Mouse (Mus musculus) spleen, adult 2 months (tissue): ENCODE measurements around the gene Caskin2. TPM values are rescaled to one million over a fixed set of nuclear protein-coding genes. Genes with fewer than 3 reads are reported as not detected.
A peak's percentile ranks its signal among the peaks of the same experiment; 100 is the strongest.

ENCODE experiments used
- DNase-seq, 2 experiments: peaks; one replicate each; pipeline versions ENCODE4 v3.0.0 to v3.0.0-alpha.2; 2012 to 2021; ENCODE audit warnings: low spot score in 2 of 2, low read depth in 1 of 2
- H3K27ac ChIP-seq: fragments of 200-500 bp; 2 replicates; pipeline ENCODE4 v1.5.1; 2012; ENCODE audit warnings: low read length, inconsistent platforms; ENCODE audit not compliant: insufficient read depth
- H3K27me3 ChIP-seq: fragments of 200-500 bp; 2 replicates; pipeline ENCODE4 v1.6.1; 2012; ENCODE audit warnings: mild to moderate bottlenecking, moderate library complexity, low read length, inconsistent platforms; ENCODE audit not compliant: control insufficient read depth, insufficient read depth
- H3K36me3 ChIP-seq: fragments of 200-500 bp; 2 replicates; pipeline ENCODE4 v1.6.1; 2012; ENCODE audit warnings: mild to moderate bottlenecking, low read length, inconsistent platforms; ENCODE audit not compliant: control insufficient read depth, insufficient read depth
- H3K4me1 ChIP-seq: fragments of 200-500 bp; 2 replicates; pipeline ENCODE4 v1.6.1; 2011; ENCODE audit warnings: inconsistent platforms; ENCODE audit not compliant: control insufficient read depth, insufficient read depth, insufficient read length
- H3K4me3 ChIP-seq: fragments of 200-500 bp; 2 replicates; pipeline ENCODE4 v1.5.1; 2011; ENCODE audit warnings: mild to moderate bottlenecking, inconsistent platforms; ENCODE audit not compliant: insufficient read depth, insufficient read length; ENCODE audit errors: extremely low read depth
- CTCF ChIP-seq: fragments of 200-500 bp; IDR thresholded peaks from 2 replicates; pipeline ENCODE4 v1.5.1; 2011; ENCODE audit warnings: mild to moderate bottlenecking, inconsistent platforms; ENCODE audit not compliant: insufficient read depth, insufficient read length, insufficient replicate concordance; ENCODE audit errors: extremely low read depth
- POLR2A ChIP-seq: fragments of 200-500 bp; IDR thresholded peaks from 2 replicates; pipeline ENCODE4 v1.6.1; 2011; ENCODE audit warnings: low read depth, low read length, inconsistent platforms
- WGBS: fragments of 180-500 bp; shearing (Covaris S2); methylation state at CpG from one replicate; pipeline ENCODE4 v1.1.7; 2018; 5-methylcytosine and 5-hydroxymethylcytosine counted together
- polyA plus RNA-seq: library from polyadenylated mRNA; depleted of rRNA; stranded (reverse); fragments of >200 nt; gene quantifications from 2 replicates; pipeline ENCODE4 v1.2.3, GENCODE M21; 2012

The Caskin2 gene
- polyA plus RNA-seq, 1 experiment = 13.2 TPM

DNA sequence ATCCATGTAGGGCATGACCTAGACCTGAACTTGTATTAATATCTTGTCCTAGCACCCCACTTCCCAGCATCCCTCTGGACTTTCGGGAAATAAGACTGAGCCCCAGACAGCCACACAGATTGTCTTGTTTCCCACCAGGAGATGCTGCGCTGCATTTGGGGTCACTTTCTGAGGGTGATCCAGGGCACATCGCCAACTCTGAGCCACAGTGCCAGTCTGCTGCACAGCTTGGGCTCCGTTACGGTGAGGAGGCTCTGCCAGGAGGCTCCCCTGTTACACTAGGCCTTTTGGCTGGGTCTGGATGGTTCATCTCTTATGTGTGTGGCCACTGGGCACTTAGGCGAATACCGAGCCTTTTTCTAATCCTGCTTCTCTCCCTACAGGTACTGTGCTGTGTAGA lies 23.7 kb downstream of the Caskin2 start:
- TF ChIP-seq CTCF (no peak), POLR2A (no peak)
- no peak for DNase-seq
- 96% methylated on average over 7 of the region's 7 CpGs for WGBS
- Histone ChIP-seq H3K4me1 (no peaks in the 10 kb centered on the region), H3K27me3 (no peaks in the 10 kb centered on the region), H3K36me3 (peaks cover 42% of the 10 kb centered on the region), H3K27ac (no peak overlapping the region), H3K4me3 (no peak overlapping the region)

DNA sequence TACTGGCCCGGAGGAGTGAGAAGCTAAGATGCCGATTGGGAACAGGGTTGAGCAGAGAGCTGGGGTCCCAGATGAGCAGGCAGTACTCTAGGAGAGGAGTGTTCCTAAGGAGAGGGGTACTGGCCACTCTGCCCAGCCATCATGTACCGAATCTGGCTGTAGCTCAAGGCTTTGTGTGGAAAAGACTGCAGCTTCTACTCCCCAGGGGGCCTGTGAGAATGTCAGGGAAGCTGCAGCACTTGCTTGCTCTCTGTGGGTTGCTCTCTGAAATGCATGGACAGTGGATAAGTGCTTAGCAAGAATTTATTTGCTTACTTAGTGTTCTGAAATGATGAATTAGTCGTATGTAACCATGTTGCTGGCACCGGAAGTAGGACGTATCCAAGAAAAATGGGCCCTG lies 27.0 kb downstream of the Caskin2 start:
- Histone ChIP-seq H3K27ac (no peak overlapping the region), H3K36me3 (peaks cover 14% of the 10 kb centered on the region), H3K4me1 (no peaks in the 10 kb centered on the region), H3K4me3 (no peak overlapping the region), H3K27me3 (no peaks in the 10 kb centered on the region)
- WGBS = 93% methylated on average over 6 of the region's 6 CpGs
- TF ChIP-seq POLR2A = no peak
- TF ChIP-seq CTCF = no peak
- DNase-seq = no peak

- no peaks in the 10 kb centered on the region for H3K27me3 ChIP-seq
- no peak for DNase-seq
- whole genome bisulfite sequencing = 63% methylated on average over 20 of the region's 20 CpGs
- no peak overlapping the region for H3K27ac ChIP-seq
- no peak overlapping the region for H3K4me3 ChIP-seq
- peaks cover 4% of the 10 kb centered on the region; the same call in 1 of the 2 replicates for H3K36me3 ChIP-seq
- TF ChIP-seq CTCF (no peak), POLR2A (no peak)
- no peaks in the 10 kb centered on the region for H3K4me1 ChIP-seq
These were observed 33.0 kb downstream of the Caskin2 start for GRCm38 (mm10) chr11:115780141-115781070.

DNA sequence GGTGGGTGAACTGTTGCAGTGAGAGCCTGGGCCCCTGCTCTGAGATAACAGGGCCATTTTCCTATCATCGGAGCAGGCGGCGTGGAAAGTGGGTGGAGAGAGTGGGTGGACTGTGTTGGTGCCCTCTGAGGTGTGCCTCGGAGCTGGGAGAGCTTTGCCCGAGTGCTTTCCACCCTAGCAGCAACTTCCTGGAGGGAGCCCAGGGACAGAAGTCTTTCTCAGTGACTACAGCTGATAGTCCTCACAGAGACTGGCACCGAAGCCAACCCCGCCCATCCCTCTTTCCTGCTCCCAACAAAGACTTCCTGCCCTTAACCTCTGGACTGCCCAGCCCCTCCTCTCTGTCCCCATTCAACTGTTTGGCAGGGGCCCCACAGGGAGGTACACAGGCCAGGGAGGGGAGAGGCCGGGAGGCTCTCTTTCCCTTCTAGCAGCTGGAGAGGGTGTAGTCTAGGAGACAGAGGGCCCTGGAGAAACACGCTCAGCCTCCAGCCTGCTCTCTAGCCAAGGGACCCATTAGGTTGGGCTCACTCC lies 34.3 kb downstream of the Caskin2 start:
- Histone ChIP-seq H3K27me3 (no peaks in the 10 kb centered on the region), H3K27ac (peak overlapping the region; percentile 12; the same call in 1 of the 2 replicates), H3K36me3 (peaks cover 4% of the 10 kb centered on the region; the same call in 1 of the 2 replicates), H3K4me3 (no peak overlapping the region), H3K4me1 (no peaks in the 10 kb centered on the region)
- no peak for DNase-seq
- TF ChIP-seq POLR2A (no peak), CTCF (no peak)
- WGBS = 29% methylated on average over 9 of the region's 9 CpGs

DNA sequence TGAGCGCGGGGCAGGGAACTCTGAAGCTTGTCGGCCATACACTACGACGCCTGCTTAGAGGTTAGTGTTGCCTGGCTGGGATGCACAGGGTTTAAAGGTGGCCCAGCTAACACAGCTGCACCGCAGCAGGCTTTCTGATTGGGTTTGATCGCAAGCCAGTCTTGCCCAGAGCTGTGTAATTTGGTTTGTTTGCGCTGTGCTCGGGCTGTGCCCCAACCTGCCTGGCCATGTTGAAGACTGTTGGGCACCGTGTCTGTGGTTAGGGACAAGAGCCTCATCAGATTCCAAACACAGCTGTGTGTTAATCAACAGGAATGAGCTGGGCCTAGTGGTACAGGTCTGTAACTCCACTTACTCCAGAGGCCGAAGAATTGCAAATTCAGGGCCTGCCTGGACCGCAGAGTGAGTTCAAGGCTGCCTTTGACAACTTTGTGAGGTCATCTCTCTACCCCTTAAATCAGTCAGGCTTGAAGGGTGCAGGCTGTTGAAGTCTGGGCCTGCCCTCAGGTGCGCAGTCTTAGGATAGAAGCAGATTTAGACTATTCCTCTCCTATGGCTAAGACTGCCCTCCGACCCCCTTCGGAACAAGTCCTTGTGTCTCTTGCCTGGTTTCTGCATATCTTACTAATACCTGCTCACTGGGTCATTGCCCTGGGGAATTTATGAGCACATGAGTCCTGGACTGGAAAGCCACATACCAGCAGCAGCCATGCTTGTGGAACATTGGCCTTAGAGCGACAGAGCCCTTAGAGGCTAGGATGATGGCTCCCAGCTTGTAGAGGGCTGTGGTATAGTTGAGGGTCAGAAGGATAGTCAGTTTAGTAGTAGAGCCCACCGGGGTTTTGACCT lies 35.7 kb downstream of the Caskin2 start:
- 94% methylated on average over 17 of the region's 17 CpGs for WGBS
- H3K36me3 ChIP-seq = peaks cover 4% of the 10 kb centered on the region; the same call in 1 of the 2 replicates
- no peak overlapping the region for H3K4me3 ChIP-seq
- no peak overlapping the region for H3K27ac ChIP-seq
- H3K27me3 ChIP-seq = no peaks in the 10 kb centered on the region
- H3K4me1 ChIP-seq = no peaks in the 10 kb centered on the region
- TF ChIP-seq CTCF (no peak), POLR2A (no peak)
- DNase-seq = no peak

DNA sequence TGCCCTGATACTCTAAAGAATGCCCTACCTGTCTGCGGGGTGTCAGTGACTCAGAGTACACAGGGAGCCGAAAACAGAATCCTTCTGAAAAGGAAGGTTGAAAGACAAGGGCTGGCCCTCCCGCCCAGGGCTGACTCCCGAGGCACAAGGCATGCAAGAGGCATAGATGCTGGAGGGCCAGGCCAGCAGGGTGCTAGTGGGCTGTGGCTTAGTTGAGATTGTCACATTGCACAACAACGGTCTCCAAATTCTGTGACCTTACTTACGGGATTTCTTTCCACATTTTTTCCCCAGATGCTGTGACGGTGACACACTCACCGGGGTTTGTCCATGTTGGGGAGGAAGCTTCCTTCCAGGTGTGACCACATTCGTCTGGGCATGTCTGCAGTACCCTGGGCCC lies 36.5 kb downstream of the Caskin2 start:
- WGBS = 84% methylated on average over 9 of the region's 9 CpGs
- TF ChIP-seq POLR2A (no peak), CTCF (no peak)
- H3K4me1 ChIP-seq = no peaks in the 10 kb centered on the region
- peaks cover 4% of the 10 kb centered on the region; the same call in 1 of the 2 replicates for H3K36me3 ChIP-seq
- no peak for DNase-seq
- no peak overlapping the region for H3K27ac ChIP-seq
- H3K27me3 ChIP-seq = no peaks in the 10 kb centered on the region
- H3K4me3 ChIP-seq = no peak overlapping the region
